Mouse (Mus musculus) CH12F3 (cell line): ENCODE data around the gene Prr3.
"Not testable (repeated sequence)": the region's sequence is repeated elsewhere in the genome, so short reads cannot be mapped to it uniquely, and the experiment has no call there.

Experiments used
- in situ Hi-C: fragments of 300-500 bp; cut with MboI; formaldehyde crosslinking; loops from 2 replicates; pipeline ENCODE4 v1.14.3; 2020; ENCODE audit warnings: low sequenced_read_pairs

The Prr3 gene

DNA sequence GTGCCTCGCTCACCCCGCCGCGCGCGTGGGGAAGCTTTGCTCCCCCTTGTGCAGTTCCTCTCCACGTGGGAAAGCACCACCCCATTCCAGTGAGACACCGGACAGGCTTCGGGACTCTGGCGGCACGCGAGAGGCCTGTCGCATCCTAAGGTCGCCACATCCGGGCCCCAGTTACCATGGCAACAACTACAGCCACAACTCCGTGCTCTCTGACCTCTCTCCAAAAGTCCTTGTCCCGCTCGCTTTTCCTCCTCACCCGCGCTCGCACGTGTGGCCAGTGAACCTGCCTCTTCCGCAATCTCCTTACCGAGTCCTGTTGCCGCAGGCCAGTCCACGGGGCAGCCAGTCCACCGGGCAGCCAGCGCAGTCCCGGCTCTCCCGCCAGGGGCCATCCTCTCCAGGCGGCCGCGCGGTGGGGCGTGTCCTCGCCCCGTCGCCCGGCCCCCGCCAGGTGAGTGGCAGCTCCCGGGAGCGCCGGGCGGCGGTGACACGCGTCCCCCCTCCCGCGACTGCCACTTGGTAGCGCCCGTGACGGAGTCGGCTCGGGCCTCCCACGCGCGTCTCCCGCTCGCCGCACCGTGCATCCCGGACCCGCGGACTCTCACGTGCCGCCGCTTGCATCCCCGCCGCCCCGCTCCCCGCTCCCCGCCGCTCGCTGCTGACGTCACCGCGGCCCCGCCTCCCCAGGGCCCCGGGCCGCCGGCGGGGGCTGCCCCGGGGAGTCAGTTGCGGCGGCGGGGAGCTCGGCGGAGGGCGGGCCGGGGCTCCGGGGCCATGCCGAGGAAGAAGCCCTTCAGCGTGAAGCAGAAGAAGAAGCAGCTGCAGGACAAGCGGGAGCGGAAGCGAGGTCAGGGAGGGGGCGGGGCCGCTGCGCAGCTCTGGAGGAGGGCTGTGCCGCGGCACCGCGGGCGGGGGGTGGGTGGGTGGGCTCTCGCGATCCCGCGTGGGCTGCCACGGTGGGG lies at the start of gene Prr3, which contains the start of gene Gnl1:
Gene Prr3 (minus strand): TSS at position 836 of the 962 bp plus-strand sequence.
Gene Gnl1 (plus strand): TSS at position 451 of the 962 bp plus-strand sequence.
- in situ Hi-C loops: no loop called here

- in situ Hi-C loops: no loop called here
Observed at GRCm38 (mm10) chr17:36028879-36029619, 49.0 kb upstream of the Prr3 start.

- in situ Hi-C loops: no loop called here
Observed at GRCm38 (mm10) chr17:36027663-36028062, 47.6 kb upstream of the Prr3 start.

DNA sequence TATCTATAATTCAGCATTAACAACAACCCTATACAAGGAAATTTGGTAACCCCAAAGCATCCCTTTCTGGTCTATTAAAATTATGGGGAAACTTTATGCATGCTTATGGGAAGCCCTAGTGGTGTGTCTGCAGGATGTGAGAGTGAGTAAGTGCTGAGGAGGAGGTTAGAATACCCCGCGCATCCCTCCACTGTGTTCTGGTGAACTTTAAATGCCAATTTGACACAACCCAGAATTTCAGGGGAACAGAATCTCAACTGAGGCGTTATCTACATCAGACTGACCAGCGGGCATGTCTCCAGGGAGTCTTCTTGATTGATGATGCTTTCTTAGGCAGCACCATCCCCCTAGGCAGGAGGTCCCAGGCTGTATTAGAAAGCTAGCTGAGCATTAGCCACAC lies 45.9 kb upstream of the Prr3 start:
- in situ Hi-C loops: no loop called here

DNA sequence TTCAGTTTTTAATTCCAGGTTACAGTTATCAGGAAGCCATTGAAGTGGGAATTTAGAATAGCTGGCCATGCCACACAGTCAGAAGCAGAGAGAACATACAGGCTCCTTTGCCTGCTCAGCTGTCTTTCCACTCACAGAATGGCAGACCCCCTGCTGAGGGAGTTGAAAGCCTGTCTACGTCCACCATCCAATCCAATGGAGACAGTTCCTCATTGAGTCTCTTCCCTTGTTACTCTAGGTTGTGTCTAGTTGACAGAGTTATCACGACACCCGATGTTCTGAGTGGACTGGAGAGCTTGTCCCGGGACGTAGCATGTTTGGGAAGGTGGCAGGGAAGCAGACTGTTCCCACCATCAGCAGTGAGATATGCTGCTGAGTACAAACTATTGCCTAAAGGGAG lies 45.2 kb upstream of the Prr3 start:
- in situ Hi-C loops: no loop called here

- in situ Hi-C loops: no loop called here
Observed at GRCm38 (mm10) chr17:36023710-36024654, 43.9 kb upstream of the Prr3 start.

GRCm38 (mm10) chr17:36022922-36023321 lies 42.9 kb upstream of the Prr3 start:
- in situ Hi-C loops: no loop called here

DNA sequence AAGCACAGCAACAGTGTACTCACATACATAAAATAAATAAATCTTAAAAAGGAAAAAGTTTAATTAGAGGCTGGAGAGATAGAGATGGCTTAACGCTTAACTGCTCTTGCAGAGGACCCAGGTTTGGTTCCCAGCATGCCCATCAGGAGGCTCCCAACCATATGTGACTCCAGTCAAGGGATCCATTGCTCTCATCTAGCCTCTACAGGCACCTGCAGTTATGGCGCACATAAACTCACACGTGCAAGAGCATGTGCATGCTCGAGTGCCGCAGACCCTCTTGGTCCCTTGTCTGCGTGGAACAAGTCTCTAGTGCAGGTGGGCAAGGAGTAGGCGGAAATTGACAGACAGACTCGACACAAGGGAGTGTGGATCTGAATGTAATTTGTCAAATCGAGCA lies 42.1 kb upstream of the Prr3 start:
- in situ Hi-C loops: no loop called here

GRCm38 (mm10) chr17:36021309-36021708 lies 41.3 kb upstream of the Prr3 start:
- in situ Hi-C loops: no loop called here

DNA sequence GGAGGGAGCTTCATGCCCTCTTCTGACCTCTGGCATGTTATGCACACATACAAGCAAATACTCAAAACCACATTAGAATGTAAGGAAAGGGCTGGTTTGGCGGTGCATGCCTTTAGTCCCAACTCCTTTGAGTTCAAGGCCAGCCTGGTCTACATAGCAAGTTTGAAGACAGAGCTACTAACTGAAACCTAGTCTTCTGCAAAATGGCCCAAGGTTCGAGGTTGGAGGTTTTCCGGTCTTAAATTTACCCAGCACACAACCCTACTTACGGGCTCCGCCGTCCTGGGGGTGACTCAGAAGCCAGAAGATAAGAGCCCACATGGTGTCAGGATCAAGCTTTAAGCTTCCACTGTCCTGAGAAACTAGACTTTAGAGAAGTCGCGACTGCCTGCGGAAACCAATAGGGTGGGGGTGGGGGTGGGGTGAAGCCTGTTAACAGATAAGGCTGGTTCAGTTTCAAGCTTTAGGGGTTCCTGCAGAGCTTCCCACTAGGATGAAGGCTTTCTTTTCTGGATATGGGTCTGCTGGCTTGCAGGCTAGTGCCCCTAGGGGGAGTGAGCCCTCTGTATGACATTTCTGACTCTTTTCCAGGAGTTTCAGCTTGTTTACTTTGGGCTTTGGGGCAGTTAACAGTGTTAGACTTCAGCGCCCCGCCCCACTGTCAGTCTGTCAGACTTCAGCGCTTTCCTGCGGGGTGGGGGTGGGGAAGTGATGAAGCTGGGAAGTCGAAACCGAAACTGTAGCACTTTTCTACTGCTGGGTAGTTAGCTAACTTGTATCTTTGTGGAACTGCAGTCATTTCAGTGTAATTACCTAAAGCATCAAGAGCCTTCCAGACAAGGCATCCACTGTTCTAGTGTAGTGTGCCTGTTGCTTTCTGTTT lies 40.4 kb upstream of the Prr3 start, which contains the start of gene H2-T24:
Gene H2-T24 (minus strand): TSS at position 370 of the 883 bp plus-strand sequence.
- in situ Hi-C loops: no loop called here

DNA sequence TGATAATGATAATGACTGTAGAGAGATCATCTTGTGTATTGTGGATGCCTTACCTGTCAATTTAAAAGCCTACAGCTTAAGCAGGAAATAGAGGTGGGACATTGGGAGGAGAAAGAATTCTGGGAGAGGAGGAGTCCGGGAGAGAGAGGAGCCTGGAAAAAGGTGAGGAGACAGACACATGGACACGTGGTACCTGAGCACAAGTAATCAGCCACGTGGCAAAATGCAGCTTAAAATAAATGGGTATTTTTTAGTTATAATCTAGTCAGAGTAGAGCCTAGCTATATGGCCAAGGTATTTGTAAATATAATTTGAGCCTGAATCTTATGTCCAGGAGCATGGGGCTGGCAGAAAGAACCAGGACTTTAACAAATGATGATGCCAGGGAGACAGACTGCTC lies 39.5 kb upstream of the Prr3 start:
- in situ Hi-C loops: no loop called here

DNA sequence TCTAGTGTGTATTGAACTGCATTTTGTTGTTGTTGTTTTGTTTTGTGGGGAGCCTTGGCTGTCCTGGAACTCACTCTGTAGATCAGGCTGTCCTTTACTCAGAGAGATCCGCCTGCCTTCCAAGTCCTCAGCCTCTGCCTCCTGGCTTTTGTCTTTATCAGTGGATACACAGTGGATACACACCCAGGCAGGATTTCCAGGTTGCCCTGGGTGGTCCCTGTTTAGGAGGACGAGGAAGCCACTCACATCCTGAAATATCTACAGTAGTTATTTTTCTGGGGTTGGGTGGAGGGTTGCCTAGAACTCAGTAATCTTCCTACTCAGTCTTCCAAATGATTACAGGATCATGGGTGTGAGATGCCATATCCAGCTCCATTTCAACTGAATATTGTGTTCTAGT lies 38.9 kb upstream of the Prr3 start:
- in situ Hi-C loops: no loop called here

DNA sequence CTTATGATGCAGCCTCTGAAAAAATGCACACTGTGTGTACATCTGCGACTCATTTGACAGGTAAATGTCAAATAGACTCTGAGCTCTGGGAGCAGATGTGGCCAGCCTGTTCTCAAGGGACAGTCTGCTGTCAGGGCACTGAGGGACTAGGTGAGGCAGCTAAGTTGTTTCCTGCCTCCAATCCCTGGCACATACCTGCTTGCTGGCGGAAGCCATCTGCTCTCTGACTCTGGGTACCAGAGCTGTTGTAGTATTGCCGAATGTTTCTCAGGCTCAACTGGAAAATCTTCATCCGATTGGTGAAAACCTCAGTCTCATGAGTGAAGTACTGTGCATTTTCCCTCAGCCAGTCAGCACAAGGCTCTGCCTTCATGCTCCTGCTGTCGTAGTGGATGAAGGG lies 37.0 kb upstream of the Prr3 start:
- in situ Hi-C loops: no loop called here

DNA sequence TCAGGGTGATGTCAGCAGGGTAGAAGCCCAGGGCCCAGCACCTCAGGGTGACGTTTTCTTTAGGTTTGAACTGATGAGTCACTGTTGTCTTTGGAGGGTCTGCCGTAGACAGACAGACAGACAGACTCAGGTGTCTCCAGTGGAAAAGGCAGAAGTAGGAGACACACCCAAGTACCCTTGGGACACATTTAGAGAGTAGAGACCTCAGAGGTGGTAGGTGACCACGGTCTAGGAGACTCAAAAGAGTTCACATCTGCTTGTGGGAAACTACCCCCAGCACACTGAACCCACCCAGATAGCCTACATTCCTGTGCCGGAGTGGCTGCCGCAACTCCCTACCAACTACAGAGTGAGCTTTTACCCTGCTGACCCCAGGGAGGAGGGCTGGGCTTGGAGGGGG lies 34.9 kb upstream of the Prr3 start:
- in situ Hi-C loops: no loop called here

- in situ Hi-C loops: not testable (repeated sequence)
Observed at GRCm38 (mm10) chr17:36004409-36004808, 24.4 kb upstream of the Prr3 start.

GRCm38 (mm10) chr17:36003331-36003730 lies 23.3 kb upstream of the Prr3 start:
- in situ Hi-C loops: no loop called here

- in situ Hi-C loops: no loop called here
Observed at GRCm38 (mm10) chr17:36001966-36002365, 21.9 kb upstream of the Prr3 start.

DNA sequence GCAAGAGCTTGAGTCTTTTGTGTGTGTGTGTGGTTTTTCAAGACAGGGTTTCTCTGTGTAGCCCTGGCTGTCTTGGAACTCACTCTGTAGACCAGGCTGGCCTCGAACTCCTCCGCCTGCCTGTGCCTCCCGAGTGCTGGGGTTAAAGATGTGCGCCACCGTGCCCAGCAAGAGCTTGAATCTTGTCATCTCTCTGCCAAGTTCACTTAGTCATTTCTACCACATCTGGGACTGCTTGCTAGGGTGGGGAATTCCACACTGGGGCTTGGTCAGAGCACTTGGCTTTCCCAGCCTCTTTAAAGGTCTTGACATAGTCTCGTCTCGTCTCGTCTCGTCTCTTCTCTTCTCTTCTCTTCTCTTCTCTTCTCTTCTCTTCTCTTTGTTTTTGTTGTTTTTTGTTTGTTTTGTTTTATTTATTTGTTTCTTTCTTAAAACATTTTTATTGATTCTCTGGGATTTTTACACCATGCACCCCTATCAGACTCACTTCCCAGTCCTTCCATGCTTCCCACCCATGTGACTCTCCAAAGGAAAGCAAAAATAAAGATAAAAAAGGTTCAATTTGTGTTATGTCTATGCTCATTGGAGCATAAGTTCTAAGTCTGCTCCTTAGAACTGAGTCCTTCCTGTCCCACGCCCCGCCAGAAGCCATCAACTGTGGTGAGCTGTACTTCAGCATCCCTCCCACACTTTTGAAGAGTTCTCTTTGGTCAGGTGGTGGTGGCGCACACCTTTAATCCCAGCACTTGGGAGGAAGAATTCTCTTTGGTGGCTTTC lies 21.3 kb upstream of the Prr3 start:
- in situ Hi-C loops: no loop called here

DNA sequence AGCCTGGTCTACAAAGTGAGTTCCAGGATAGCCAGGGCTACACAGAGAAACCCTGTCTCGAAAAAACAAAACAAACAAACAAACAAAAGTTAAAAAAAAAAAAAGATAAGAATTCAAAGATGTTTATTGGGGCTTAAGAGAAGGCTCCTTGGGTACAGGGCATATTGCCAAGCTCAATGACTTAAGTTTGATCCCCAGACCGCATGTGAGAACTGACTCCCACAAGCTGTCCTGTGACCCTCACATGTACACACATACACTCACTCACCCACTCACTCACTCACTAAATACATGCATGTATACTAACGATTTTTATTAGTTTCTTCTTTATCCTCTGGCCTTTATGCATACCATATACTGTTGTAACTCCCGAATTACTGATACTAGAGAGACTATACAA lies 20.3 kb upstream of the Prr3 start:
- in situ Hi-C loops: no loop called here
